Mouse (Mus musculus) erythroblast, embryonic 14.5 days (primary cell): ENCODE data around the gene Ankrd35.

ENCODE experiments used
- GATA1 ChIP-seq: IDR thresholded peaks from 2 replicates; pipeline ENCODE4 v1.6.1; 2012; ENCODE audit warnings: low read length, inconsistent platforms, mixed read lengths
- TAL1 ChIP-seq: IDR thresholded peaks from 3 replicates; pipeline ENCODE4 v1.6.1; 2012; ENCODE audit warnings: low read length, inconsistent platforms, mixed read lengths

- no peak for TF ChIP-seq TAL1
- no peak for TF ChIP-seq GATA1
Observed at GRCm38 (mm10) chr3:96727343-96727827, 57.5 kb downstream of the Ankrd35 start, which contains the start of the genes Polr3c and Rnf115.
